Mouse (Mus musculus) urinary bladder, adult 18-20 months (tissue): ENCODE results near the gene Retreg2.

Experiments used
- DNase-seq, 2 experiments: peaks; one replicate each; pipeline ENCODE4 v3.0.0; 2022; ENCODE audit warnings: low spot score in 2 of 2, mixed read lengths in 2 of 2

The Retreg2 gene

DNA sequence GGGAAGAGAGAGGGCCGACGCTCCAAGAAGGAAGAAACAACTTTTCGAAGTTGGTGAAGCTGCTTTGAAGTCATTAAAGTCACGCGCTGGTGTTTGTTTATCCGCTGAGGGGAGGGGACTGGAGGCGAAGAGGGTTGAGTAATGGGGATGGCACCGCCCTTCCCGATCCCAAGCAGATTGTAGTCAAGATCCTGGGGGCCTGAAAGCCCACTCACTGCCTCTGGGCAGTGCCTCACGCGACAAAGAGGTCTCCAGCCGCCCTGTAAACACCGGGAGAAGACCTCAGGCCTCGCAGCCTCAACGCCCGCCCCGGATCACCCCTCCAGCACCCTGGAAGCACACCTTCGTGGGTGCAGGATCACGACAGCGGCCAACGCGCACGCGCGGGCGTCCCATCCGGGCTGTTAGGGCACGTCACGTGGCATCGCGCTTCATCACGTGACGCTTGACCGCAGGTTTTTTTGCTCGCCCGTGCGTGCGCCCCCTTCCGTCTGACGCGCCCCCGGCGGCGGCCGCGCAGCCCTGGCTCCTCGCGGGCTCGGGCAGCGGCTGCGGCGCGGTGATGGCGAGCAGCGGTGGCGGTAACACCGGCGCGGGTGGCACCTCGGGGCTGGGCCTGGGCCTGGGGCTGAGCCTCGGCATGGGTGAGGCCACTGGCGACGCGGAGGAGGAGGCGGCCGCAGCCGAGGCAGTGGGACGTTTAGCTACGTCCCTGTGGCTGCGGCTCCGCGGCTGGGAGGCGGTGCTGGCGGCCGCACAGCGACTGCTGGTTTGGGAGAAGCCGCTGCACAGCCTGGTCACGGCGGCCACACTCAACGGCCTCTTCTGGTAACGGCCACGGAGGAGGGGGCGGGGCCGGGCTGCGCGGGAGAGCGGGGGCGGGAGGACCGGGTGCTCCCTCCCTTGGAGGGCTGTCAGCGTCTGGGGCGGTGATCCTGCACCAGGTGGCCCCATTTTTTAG is at the start of gene Retreg2, which contains the start of gene Cnppd1:
TSS of gene Retreg2 (plus strand) at position 478 of the 961 bp plus-strand sequence.
TSS of gene Cnppd1 (minus strand) at position 411 of the 961 bp plus-strand sequence.
- peak; percentile 93 to 97 for DNase-seq

DNA sequence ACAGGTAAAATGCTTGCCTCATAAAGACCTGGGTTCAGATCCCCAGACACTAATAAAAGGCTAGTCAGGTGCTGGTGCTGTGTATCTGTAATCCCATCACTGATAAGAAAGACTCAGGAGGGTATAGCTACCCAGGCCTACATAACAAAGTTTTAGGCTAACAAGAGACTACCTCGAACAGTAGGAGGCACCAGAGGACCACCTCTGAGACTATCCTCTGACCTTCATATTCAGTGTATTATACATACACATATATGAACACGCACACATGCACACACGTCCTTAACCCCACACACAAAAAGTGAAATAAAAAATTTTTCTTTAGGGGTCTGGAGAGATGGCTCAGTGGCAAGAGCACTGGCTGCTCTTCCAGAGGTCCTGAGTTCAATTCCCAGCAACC is 20.4 kb upstream of the Retreg2 start:
- no peak for DNase-seq

DNA sequence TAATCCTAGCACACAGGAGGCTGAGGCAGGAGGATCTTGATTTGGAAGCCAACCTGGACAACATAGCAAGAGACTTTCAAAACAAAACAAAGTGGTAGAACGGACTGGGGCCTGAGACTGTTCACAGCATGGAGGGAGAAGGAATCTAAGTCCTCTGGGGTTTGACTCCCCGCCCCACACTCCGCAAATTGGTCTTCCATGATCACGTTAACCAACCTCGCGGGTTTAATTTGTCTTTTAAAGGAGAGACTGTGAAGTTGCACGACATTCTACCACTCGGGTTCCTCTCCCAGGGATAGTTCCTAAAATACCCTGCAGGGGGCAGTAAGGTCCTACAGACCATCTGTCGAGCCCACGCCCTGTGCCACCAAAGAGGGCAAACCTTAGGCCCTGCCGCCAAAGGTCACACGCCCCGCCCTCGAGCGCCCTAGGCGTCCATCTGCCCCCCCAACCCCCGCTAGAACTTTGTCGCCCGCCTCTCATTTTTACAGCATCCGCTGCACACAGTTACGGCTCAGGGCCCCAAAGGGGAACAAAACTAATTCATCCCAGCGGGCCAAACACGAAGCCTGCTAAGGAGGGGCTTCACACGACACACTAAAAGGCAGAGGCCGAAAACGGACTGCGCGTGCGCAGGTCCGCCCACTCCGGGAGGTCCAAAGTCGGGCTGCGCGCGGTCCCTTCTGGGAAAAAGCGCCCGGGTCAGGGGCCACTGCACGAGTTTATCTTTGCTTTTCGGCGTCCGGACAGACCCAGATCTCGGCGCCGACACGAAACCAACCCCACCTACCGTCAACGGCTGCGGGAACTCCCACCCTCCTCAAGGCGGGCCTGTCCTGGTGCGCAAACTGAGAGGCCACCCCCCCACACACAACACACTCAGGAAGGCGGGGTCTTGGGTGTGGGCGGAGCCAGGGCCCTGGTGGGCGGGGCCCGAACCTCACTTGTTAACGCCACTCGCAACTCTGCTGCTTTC is 17.9 kb upstream of the Retreg2 start, which contains the start of gene Nhej1:
TSS of gene Nhej1 (minus strand) at position 855 of the 976 bp plus-strand sequence.
- DNase-seq, result peak; percentile 90 to 97

DNA sequence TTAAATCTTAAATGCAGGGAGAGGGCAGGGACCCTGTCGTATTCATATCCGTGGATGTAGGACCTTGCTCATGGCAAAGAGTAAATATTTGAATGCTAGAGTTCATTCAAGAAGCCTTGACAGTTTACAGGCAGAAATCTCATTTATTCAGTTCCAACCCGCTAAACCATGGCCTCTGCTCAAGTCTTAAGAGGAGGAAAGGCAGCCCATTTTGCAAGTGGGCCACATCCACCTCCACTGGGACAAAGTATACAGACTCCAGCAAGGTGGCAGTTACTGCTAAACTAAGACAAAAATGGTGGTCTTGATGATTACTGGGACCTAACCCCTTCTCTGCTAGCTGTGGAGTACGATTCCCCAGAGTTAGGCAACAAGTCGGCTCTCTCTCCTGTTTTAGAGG is 17.2 kb upstream of the Retreg2 start:
- no peak for DNase-seq

GRCm38 (mm10) chr1:75128641-75129040 is 13.9 kb upstream of the Retreg2 start:
- no peak for DNase-seq

DNA sequence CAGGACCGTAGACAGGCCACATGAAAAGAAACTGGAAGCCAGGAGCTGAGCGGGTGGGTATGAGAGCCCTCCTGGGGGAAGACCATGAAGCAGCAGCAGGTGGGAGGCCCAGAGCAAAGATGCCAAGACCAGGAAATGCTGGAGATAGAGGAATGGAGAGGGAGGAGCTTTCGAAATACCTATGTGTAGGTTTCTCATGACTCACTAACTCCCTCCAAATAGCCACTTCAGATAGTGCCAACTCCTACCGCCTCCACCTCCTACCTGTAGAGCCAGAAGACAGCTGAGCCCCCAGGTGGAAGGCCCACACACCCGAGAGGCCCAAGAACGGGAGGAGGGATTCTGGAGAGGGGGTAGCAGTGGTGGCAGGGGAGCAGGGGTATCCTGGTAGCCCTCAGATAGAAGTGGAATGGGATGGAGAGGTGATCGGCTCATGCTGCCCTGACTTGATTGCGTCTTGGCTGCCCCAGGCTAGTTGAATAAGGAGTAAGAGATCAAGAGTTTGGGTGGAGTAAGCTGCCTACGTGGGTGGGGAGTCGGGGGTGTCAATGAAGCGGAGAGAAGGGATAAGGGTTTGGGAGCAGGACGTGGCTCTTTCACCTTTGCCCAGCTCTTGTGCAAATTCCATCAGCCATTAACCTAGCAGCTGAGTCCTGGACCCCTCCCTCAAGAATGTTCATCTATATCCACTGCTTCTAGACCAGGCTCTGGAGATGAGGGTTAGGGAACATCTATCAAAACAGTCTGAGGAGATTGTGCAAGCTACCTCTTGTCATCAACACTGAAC is 9.0 kb upstream of the Retreg2 start, which contains the start of gene Slc23a3:
TSS of gene Slc23a3 (minus strand) at position 470 of the 787 bp plus-strand sequence.
- DNase-seq, result no peak

GRCm38 (mm10) chr1:75136293-75136692 is 6.3 kb upstream of the Retreg2 start:
- DNase-seq, result no peak

DNA sequence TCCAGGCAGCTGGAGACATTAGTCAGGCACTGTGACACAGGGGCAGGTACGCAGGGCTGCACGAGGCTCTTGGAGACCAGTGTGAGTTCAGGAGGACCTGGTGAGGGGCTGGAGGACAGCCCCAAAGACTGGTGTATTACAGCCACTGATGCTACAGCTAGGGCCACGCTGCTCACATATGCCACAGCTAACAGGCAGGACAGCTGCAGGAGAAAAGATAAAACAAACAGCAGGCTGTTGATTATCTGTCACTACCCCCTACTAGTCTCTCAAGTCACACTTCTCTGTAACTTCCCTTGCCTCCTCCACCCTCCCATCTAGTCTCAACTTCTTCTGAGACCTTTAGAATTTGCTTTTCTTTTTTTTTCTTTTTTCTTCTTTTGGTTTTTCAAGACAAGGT is 5.8 kb upstream of the Retreg2 start:
- no peak for DNase-seq

DNA sequence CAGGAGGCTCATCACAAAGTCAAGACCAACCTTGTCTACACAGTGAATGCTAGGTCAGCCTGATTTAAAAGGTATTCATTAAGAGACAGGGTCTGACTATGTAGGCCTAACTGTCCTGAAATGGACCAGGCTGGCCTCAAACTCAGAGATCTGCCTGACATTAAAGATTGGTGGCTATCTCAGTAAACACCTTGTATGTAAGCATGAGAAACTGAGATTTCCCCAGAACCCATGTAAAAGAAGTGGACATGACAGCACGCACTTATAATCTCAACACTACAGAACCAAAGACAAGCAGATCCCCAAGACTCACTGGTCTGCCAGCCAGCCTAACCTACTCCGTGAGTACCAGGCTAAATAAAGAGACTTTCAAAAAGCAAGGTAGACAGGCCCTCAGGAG is 4.1 kb upstream of the Retreg2 start:
- no peak for DNase-seq

GRCm38 (mm10) chr1:75140601-75141190 is 1.9 kb upstream of the Retreg2 start:
- peak in 1 of 2 experiments; percentile 22 for DNase-seq

DNA sequence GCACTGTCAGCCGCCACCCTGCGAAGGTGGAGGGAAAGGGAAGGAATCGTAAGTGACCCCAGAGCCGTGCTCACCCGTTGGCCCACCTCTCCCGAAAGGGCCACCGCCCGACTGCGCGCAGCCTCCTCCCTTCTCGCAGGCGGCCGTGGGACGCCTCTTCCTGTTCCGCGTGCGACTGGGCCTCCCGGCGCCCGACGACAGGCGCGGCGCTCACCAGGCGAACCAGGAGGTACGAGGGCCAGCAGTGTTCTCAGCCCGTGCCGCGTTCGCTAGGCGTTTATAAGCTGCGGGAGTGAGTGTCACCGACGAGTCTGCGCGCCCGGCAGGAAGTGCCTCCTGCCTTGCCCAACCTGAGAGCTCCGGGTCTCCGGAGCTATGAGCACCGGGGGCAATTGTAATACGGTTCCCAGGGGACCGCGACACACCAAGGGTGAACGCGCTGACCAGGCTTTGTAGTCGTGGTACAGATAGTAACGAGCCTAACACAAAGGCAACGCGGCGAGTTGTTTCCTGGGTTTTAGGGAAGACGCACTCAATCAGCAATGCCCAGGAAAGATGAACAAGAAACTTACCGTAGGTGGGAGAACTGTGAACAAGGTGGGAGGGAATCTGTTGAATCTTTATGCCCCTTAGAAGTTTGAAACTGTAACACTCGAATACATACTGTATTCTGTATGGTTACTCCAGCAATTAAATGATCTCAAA is 940 bp upstream of the Retreg2 start:
- peak; percentile 67 to 80 for DNase-seq

- no peak for DNase-seq
Observed at GRCm38 (mm10) chr1:75145589-75145988, 3.0 kb downstream of the Retreg2 start.

DNA sequence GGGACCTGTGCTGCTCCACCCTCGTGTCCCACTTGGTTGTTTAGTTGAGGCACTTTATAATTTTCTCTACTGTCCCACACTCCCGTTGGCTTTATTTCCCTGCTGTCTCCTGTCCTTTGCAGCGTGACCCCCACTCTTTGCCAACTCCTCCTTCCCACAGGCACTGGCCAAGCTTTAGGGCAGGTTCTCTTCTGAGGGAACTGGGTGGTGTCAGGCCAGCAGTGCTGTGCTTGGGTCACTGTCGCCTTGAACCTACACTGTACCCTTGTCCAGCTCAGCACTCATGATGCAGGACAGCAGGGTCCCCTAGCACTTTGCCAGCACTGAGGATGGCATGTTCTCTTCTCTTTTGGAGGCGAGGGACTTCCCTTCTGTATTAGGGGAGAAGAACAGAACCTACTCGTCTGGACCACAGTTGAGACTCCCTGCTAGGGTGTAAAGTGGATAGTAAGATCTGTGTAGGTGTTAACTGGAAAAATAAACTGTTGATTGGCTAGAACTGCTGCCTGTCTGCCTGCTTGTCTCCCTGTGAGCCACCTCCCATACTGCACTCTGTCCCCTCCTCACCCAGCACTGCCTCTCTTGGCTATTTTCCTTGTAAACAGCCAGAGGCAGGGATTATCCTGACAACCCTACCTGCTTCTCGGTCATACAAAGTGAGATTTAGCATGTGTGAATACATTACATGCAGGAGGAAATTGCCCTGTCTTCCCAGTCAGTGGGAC is 5.0 kb downstream of the Retreg2 start:
- no peak for DNase-seq

GRCm38 (mm10) chr1:75148727-75149126 is 6.1 kb downstream of the Retreg2 start:
- no peak for DNase-seq

DNA sequence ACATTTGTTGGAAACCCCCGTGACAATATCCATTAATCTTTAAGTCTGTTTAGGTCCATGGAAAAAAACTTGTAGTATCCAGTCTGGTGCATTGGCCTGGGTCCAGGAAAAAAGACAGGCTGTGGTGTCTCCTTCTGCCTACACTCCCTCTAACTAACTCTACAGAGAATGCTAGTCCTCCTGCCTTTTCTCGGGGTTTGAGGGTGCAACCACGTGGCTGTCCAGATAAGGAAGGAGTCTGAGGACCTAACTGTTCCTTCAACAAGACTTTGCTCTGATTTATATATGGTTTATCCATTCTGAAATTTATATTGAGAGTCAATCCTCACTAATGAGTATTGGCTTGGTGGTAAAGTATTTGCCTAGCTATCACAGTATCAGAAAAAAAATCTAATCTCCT is 13.3 kb downstream of the Retreg2 start:
- no peak for DNase-seq

GRCm38 (mm10) chr1:75158990-75159389 is 16.4 kb downstream of the Retreg2 start:
- no peak for DNase-seq

GRCm38 (mm10) chr1:75159540-75160255 is 17.1 kb downstream of the Retreg2 start:
- DNase-seq, result no peak

GRCm38 (mm10) chr1:75160256-75160617 is 17.7 kb downstream of the Retreg2 start:
- DNase-seq, result no peak

GRCm38 (mm10) chr1:75168093-75168471 is 25.5 kb downstream of the Retreg2 start:
- DNase-seq, result no peak
